Mouse (Mus musculus) hindbrain, postnatal 0 days (tissue): ENCODE measurements around the gene 4930564D02Rik. TPM values are rescaled to one million over a fixed set of nuclear protein-coding genes. Genes with fewer than 3 reads are reported as not detected.
A peak's percentile ranks its signal among the peaks of the same experiment; 100 is the strongest.

ENCODE experiments used
- ATAC-seq: fragments of 200-750 bp; cut with Nextera tagmentation; 2 replicates; pipeline ENCODE4 v1.8.0; 2017; ENCODE audit warnings: mild to moderate bottlenecking, moderate TSS enrichment, moderate library complexity
- DNase-seq: peaks from one replicate; pipeline ENCODE4 v3.0.0-alpha.2; 2015; ENCODE audit warnings: low spot score
- H3K27ac ChIP-seq: fragments of 300-500 bp; sonication (generic); 2 replicates; pipeline ENCODE4 v1.5.1; 2014; ENCODE audit warnings: mild to moderate bottlenecking
- H3K27me3 ChIP-seq: fragments of 300-500 bp; sonication (generic); 2 replicates; pipeline ENCODE4 v1.6.1; 2014; ENCODE audit warnings: low read length, mixed read lengths; ENCODE audit not compliant: insufficient read depth
- H3K36me3 ChIP-seq: fragments of 300-500 bp; sonication (generic); 2 replicates; pipeline ENCODE4 v1.6.1; 2014; ENCODE audit warnings: low read length, mixed read lengths; ENCODE audit not compliant: insufficient read depth
- H3K4me1 ChIP-seq: fragments of 300-500 bp; sonication (generic); 2 replicates; pipeline ENCODE4 v1.6.1; 2014; ENCODE audit warnings: antibody characterized with exemption, low read length, mixed read lengths; ENCODE audit not compliant: insufficient read depth
- H3K4me2 ChIP-seq: fragments of 300-500 bp; sonication (generic); 2 replicates; pipeline ENCODE4 v1.6.1; 2014; ENCODE audit warnings: low read depth, mild to moderate bottlenecking, low read length, moderate library complexity, mixed read lengths
- H3K4me3 ChIP-seq: fragments of 300-500 bp; sonication (generic); 2 replicates; pipeline ENCODE4 v1.5.1; 2014; ENCODE audit warnings: low read length
- H3K9ac ChIP-seq: fragments of 300-500 bp; sonication (generic); replicated peaks from 2 replicates; pipeline ENCODE4 v1.6.1; 2014; ENCODE audit warnings: mild to moderate bottlenecking, low read length, moderate library complexity, mixed read lengths
- H3K9me3 ChIP-seq: fragments of 300-500 bp; sonication (generic); 2 replicates; pipeline ENCODE4 v1.6.1; 2016; ENCODE audit warnings: low read length, mixed read lengths
- CTCF ChIP-seq: IDR thresholded peaks from 2 replicates; pipeline ENCODE4 v1.5.1; 2016; ENCODE audit warnings: antibody characterized with exemption, control low read depth, low read depth
- WGBS: fragments of 180-500 bp; shearing (Covaris S2); extraction: QIAGEN DNeasy Blood & Tissue Kit; methylation state at CpG from one replicate; pipeline ENCODE4 v1.1.7; 2014; 5-methylcytosine and 5-hydroxymethylcytosine counted together
- polyA plus RNA-seq: library from polyadenylated mRNA; unstranded; fragments of >200 nt; fragmentation: Nextera tagmentation; extraction: Ambion mirVana; gene quantifications from 2 replicates; pipeline ENCODE4 v1.2.1, GENCODE M21; 2015
- total RNA-seq: library from RNA; depleted of rRNA; stranded (reverse); fragments of >200 nt; gene quantifications from 2 replicates; pipeline ENCODE4 v1.2.3, GENCODE M21; 2014

4930564D02Rik gene
- total and polyA plus RNA-seq, 2 experiments from 2014 or later, result not detected

- WGBS, result 15% methylated on average over 25 of the region's 25 CpGs
- H3K4me3 ChIP-seq, result peak overlapping the region; percentile 24
- H3K27me3 ChIP-seq, result no peaks in the 10 kb centered on the region
- TF ChIP-seq CTCF, result peak; percentile 98
- peak overlapping the region; percentile 50 for H3K4me2 ChIP-seq
- peak; percentile 74 for ATAC-seq
- H3K27ac ChIP-seq, result no peak overlapping the region
- H3K9me3 ChIP-seq, result no peaks in the 10 kb centered on the region
- H3K36me3 ChIP-seq, result no peaks in the 10 kb centered on the region
- peak; percentile 94 for DNase-seq
- no peak overlapping the region for H3K9ac ChIP-seq
- H3K4me1 ChIP-seq, result no peaks in the 10 kb centered on the region
These were observed 7.8 kb upstream of the 4930564D02Rik start for GRCm38 (mm10) chr3:105058627-105059513.

- Histone ChIP-seq H3K4me2 (no peak overlapping the region), H3K4me3 (no peak overlapping the region), H3K36me3 (no peaks in the 10 kb centered on the region), H3K4me1 (no peaks in the 10 kb centered on the region), H3K27me3 (no peaks in the 10 kb centered on the region), H3K27ac (no peak overlapping the region), H3K9me3 (no peaks in the 10 kb centered on the region), H3K9ac (no peak overlapping the region)
- no peak for DNase-seq
- 78% methylated on average over 7 of the region's 7 CpGs for WGBS
- no peak for ATAC-seq
- TF ChIP-seq CTCF, result no peak
These were observed 6.7 kb upstream of the 4930564D02Rik start for GRCm38 (mm10) chr3:105059911-105060310.

- no peak overlapping the region for H3K9ac ChIP-seq
- no peaks in the 10 kb centered on the region for H3K9me3 ChIP-seq
- no peak for DNase-seq
- no peak for TF ChIP-seq CTCF
- no peaks in the 10 kb centered on the region for H3K27me3 ChIP-seq
- ATAC-seq, result no peak
- no peak overlapping the region for H3K4me2 ChIP-seq
- no peaks in the 10 kb centered on the region for H3K4me1 ChIP-seq
- H3K27ac ChIP-seq, result no peak overlapping the region
- H3K36me3 ChIP-seq, result no peaks in the 10 kb centered on the region
- H3K4me3 ChIP-seq, result no peak overlapping the region
- 75% methylated on average over 6 of the region's 6 CpGs for WGBS
These were observed 5.7 kb upstream of the 4930564D02Rik start for GRCm38 (mm10) chr3:105060992-105061391.

GRCm38 (mm10) chr3:105061496-105061895 is 5.1 kb upstream of the 4930564D02Rik start:
- H3K4me1 ChIP-seq, result no peaks in the 10 kb centered on the region
- no peaks in the 10 kb centered on the region for H3K27me3 ChIP-seq
- H3K9me3 ChIP-seq, result no peaks in the 10 kb centered on the region
- H3K4me2 ChIP-seq, result no peak overlapping the region
- no peak overlapping the region for H3K27ac ChIP-seq
- ATAC-seq (no peak), DNase-seq (no peak)
- no peak for TF ChIP-seq CTCF
- no peak overlapping the region for H3K4me3 ChIP-seq
- no peak overlapping the region for H3K9ac ChIP-seq
- WGBS, result 88% methylated on average over 3 of the region's 3 CpGs
- H3K36me3 ChIP-seq, result no peaks in the 10 kb centered on the region

GRCm38 (mm10) chr3:105061991-105062390 is 4.7 kb upstream of the 4930564D02Rik start:
- Histone ChIP-seq H3K4me2 (no peak overlapping the region), H3K9me3 (no peaks in the 10 kb centered on the region), H3K27me3 (no peaks in the 10 kb centered on the region), H3K4me3 (no peak overlapping the region), H3K36me3 (no peaks in the 10 kb centered on the region), H3K4me1 (no peaks in the 10 kb centered on the region), H3K9ac (no peak overlapping the region), H3K27ac (no peak overlapping the region)
- DNase-seq, result no peak
- no peak for TF ChIP-seq CTCF
- ATAC-seq, result no peak
- 83% methylated on average over 1 of the region's 1 CpGs for WGBS

GRCm38 (mm10) chr3:105062676-105063075 is 4.0 kb upstream of the 4930564D02Rik start:
- Histone ChIP-seq H3K4me3 (no peak overlapping the region), H3K9me3 (no peaks in the 10 kb centered on the region), H3K36me3 (no peaks in the 10 kb centered on the region), H3K9ac (no peak overlapping the region), H3K4me1 (no peaks in the 10 kb centered on the region), H3K27me3 (no peaks in the 10 kb centered on the region), H3K27ac (no peak overlapping the region), H3K4me2 (no peak overlapping the region)
- no peak for ATAC-seq
- no peak for DNase-seq
- WGBS, result 88% methylated on average over 9 of the region's 9 CpGs
- TF ChIP-seq CTCF, result no peak

GRCm38 (mm10) chr3:105070553-105070952 is 3.9 kb downstream of the 4930564D02Rik start:
- TF ChIP-seq CTCF, result no peak
- Histone ChIP-seq H3K9ac (no peak overlapping the region), H3K9me3 (no peaks in the 10 kb centered on the region), H3K27me3 (no peaks in the 10 kb centered on the region), H3K36me3 (no peaks in the 10 kb centered on the region), H3K4me2 (no peak overlapping the region), H3K4me1 (no peaks in the 10 kb centered on the region), H3K27ac (no peak overlapping the region), H3K4me3 (no peak overlapping the region)
- ATAC-seq (no peak), DNase-seq (no peak)
- WGBS, result 84% methylated on average over 8 of the region's 8 CpGs
